Comparison of ENCODE assay signal across 33 mouse cellular contexts in the genomic region with DNA sequence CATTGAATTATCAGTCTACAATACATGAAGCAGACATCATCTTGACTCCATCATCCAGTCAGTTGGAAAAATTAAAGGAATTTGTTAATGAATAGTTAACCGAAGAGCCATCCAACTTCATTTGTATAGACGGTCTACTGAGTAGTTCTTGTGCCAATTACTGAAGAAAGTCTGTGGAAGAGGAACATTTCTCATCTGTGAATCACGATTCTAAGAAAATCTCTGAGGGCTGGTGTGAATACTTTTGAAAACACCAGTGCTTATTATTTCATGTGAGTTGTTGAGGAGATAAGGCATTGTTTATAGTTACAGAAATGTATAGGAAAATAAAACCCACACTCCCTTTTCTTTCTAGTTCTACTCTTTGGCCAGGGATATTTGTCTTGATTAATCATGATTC. TPM values are rescaled to one million over a fixed set of nuclear protein-coding genes. Genes with fewer than 3 reads are reported as not detected.
DNase-seq lines count a peak whose midpoint lies in the region; ATAC-seq and TF ChIP-seq lines count a peak whose summit lies in the region.
"Had no signal": no experiment of that assay in that cellular context is flagged by ENCODE, and none has a peak within 500 bp of the region (broad histone marks: within the 10 kb centered on the region; RNA-seq: fewer than 3 reads in every experiment).

No protein-coding gene starts in this region.

- peak overlapping the region; percentile 21 for H3K4me2 ChIP-seq in myocyte (ENCODE audit: low read depth)
- H3K4me2 ChIP-seq in forebrain, embryonic 13.5 days: no peak overlapping the region
- H3K4me2 ChIP-seq in forebrain, embryonic 15.5 days (replicated peaks): no peak overlapping the region
- H3K4me2 ChIP-seq: embryonic facial prominence, embryonic 13.5 days; heart, embryonic 12.5 days; heart, embryonic 15.5 days; hindbrain, embryonic 14.5 days had no signal

- ATAC-seq in frontal cortex, adult (ENCODE audit: low TSS enrichment): peak; percentile 86
- peak; percentile 82 for ATAC-seq in Patski
- ATAC-seq in forebrain, embryonic 13.5 days: no peak
- ATAC-seq in forebrain, embryonic 15.5 days (replicated peaks): no peak
- ATAC-seq: forebrain, embryonic 14.5 days; hindbrain, postnatal 0 days; inflammation-experienced regulatory T-cells, adult 6 months; intestine, embryonic 16.5 days had no signal

- H3ac ChIP-seq in myocyte (ENCODE audit: control insufficient read depth, insufficient read length): no peak overlapping the region

- no peaks in the 10 kb centered on the region for H3K4me1 ChIP-seq in forebrain, embryonic 13.5 days
- H3K4me1 ChIP-seq in forebrain, embryonic 15.5 days: no peaks in the 10 kb centered on the region
- H3K4me1 ChIP-seq: embryonic facial prominence, embryonic 10.5 days; embryonic facial prominence, embryonic 13.5 days; forebrain, embryonic 10.5 days; heart, embryonic 12.5 days; heart, embryonic 15.5 days had no signal

- no peak overlapping the region for H3K9ac ChIP-seq in forebrain, embryonic 13.5 days
- H3K9ac ChIP-seq in forebrain, embryonic 15.5 days (replicated peaks): no peak overlapping the region
- H3K9ac ChIP-seq: embryonic facial prominence, embryonic 13.5 days; heart, embryonic 12.5 days; heart, embryonic 15.5 days; hindbrain, embryonic 14.5 days had no signal

- TF ChIP-seq CTCF in Patski (IDR thresholded peaks at IDR 0.05): no peak

- H3K27me3 ChIP-seq in Patski (no peaks in the 10 kb centered on the region), myocyte (ENCODE audit: control insufficient read depth, insufficient read depth, insufficient read length) (no peaks in the 10 kb centered on the region)
- H3K27me3 ChIP-seq in forebrain, embryonic 13.5 days: no peaks in the 10 kb centered on the region
- no peaks in the 10 kb centered on the region for H3K27me3 ChIP-seq in forebrain, embryonic 15.5 days
- H3K27me3 ChIP-seq: CH12.LX; embryonic facial prominence, embryonic 13.5 days; heart, embryonic 12.5 days; heart, embryonic 15.5 days had no signal

- no peak overlapping the region for H3K4me3 ChIP-seq in myocyte
- H3K4me3 ChIP-seq in forebrain, embryonic 13.5 days: no peak overlapping the region
- no peak overlapping the region for H3K4me3 ChIP-seq in forebrain, embryonic 15.5 days
- H3K4me3 ChIP-seq: embryonic facial prominence, embryonic 10.5 days; embryonic facial prominence, embryonic 13.5 days; forebrain, embryonic 10.5 days; gastrocnemius, adult 2 months; heart, embryonic 12.5 days; heart, embryonic 15.5 days had no signal

- 80% methylated on average over 3 of the region's 3 CpGs for WGBS in forebrain, embryonic 13.5 days
- WGBS in forebrain, embryonic 15.5 days: 67% methylated on average over 3 of the region's 3 CpGs

- no peaks in the 10 kb centered on the region for H3K36me3 ChIP-seq in myocyte (ENCODE audit: control insufficient read depth, insufficient read depth)
- no peaks in the 10 kb centered on the region for H3K36me3 ChIP-seq in forebrain, embryonic 13.5 days (ENCODE audit: poor library complexity, severe bottlenecking)
- no peaks in the 10 kb centered on the region for H3K36me3 ChIP-seq in forebrain, embryonic 15.5 days
- H3K36me3 ChIP-seq: embryonic facial prominence, embryonic 10.5 days; embryonic facial prominence, embryonic 13.5 days; forebrain, embryonic 10.5 days; G1E; heart, embryonic 12.5 days; heart, embryonic 15.5 days had no signal

- CTCF ChIA-PET in Patski (lab: Charles Lee): no interaction called here

- no peak for DNase-seq in frontal cortex, postnatal 10 days (ENCODE audit: low spot score in 2 of 2)
- peak; percentile 63 for DNase-seq in 3T3-L1 (ENCODE audit: low read depth, low spot score)
- DNase-seq in Patski (ENCODE audit: low read depth, low spot score): peak; percentile 50
- DNase-seq in adrenal gland, adult 18-20 months (ENCODE audit: low spot score in 2 of 2): no peak
- DNase-seq: adrenal gland, adult 2 months; adrenal gland, postnatal 14 days; B cell, adult 2 months; cerebellum, adult 11-12 months; cerebellum, adult 8-10 months; cerebellum, postnatal 10 days; cerebellum, postnatal 36 days; embryo, embryonic 11 days; gastrocnemius, adult 2 months; gastrocnemius, postnatal 14 days; heart, adult 11 months; heart, postnatal 10 days; heart, postnatal 4 days had no signal

- no peak for TF ChIP-seq POLR2A in myocyte (IDR thresholded peaks at IDR 0.05; ENCODE audit: insufficient read length, low read depth)

- no peaks in the 10 kb centered on the region for H3K9me3 ChIP-seq in forebrain, embryonic 13.5 days (replicated peaks)
- H3K9me3 ChIP-seq in forebrain, embryonic 15.5 days: no peaks in the 10 kb centered on the region
- H3K9me3 ChIP-seq: embryonic facial prominence, embryonic 10.5 days; embryonic facial prominence, embryonic 13.5 days; forebrain, embryonic 10.5 days; G1E; heart, embryonic 12.5 days; heart, embryonic 15.5 days had no signal

- in situ Hi-C loops in Patski (cut with MboI; ENCODE audit: low pct_unique_long_range_greater_than_20kb): no loop called here

- POLR2A ChIA-PET in Patski (lab: Charles Lee): no interaction called here

- H3K27ac ChIP-seq in forebrain, embryonic 13.5 days: no peak overlapping the region
- no peak overlapping the region for H3K27ac ChIP-seq in forebrain, embryonic 15.5 days (replicated peaks)
- H3K27ac ChIP-seq: embryonic facial prominence, embryonic 10.5 days; embryonic facial prominence, embryonic 13.5 days; forebrain, embryonic 10.5 days; gastrocnemius, adult 2 months; heart, embryonic 15.5 days; hindbrain, embryonic 14.5 days; hindbrain, postnatal 0 days had no signal

- H3K79me2 ChIP-seq in myocyte (ENCODE audit: control insufficient read depth, insufficient read depth): no peaks in the 10 kb centered on the region

TF ChIP-seq in myocyte, 11 proteins besides CTCF, POLR2A, EP300 and RAD21:
- TF ChIP-seq MYOD1 (IDR thresholded peaks at IDR 0.05; ENCODE audit: control insufficient read depth in 1 of 3, insufficient read length in 2 of 3, low read depth in 2 of 3) (no peak), USF1 (IDR thresholded peaks at IDR 0.05; ENCODE audit: low read depth) (no peak), MAX (IDR thresholded peaks at IDR 0.05; ENCODE audit: low read depth) (no peak), SRF (IDR thresholded peaks at IDR 0.05; ENCODE audit: control insufficient read depth, insufficient read length, low read depth) (no peak), MYOG (IDR thresholded peaks at IDR 0.05; ENCODE audit: control insufficient read depth in 1 of 3, insufficient read depth in 1 of 3, insufficient read length in 2 of 3, low read depth in 2 of 3) (no peak), REST (IDR thresholded peaks at IDR 0.05; ENCODE audit: insufficient read depth, insufficient read length) (no peak), TCF12 (IDR thresholded peaks at IDR 0.05; ENCODE audit: insufficient read depth, poor library complexity, severe bottlenecking) (no peak), POLR2AphosphoS2 (IDR thresholded peaks at IDR 0.05; ENCODE audit: insufficient read length, low read depth) (no peak), TCF3 (IDR thresholded peaks at IDR 0.05; ENCODE audit: insufficient read length, low read depth) (no peak), CEBPB (IDR thresholded peaks at IDR 0.05; ENCODE audit: insufficient read depth, poor library complexity, severe bottlenecking) (no peak), E2F4 (IDR thresholded peaks at IDR 0.05; ENCODE audit: insufficient read depth) (no peak)

RNA-seq across cellular contexts. Expression of gene Wnt2, which starts 51.5 kb away (rescaled TPM):
- polyA plus RNA-seq in Patski (2021) (not detected), myocyte (2012; fragmentation: generic; extraction: Trizol) (not detected)
- not detected in 2 replicates for polyA plus RNA-seq in forebrain, embryonic 13.5 days (2015; fragmentation: Nextera tagmentation; extraction: Ambion mirVana)
- total RNA-seq in adrenal gland, adult 18-20 months (2021): under 1 TPM; 0.64 to 0.83 TPM
- polyA plus RNA-seq in forebrain, embryonic 15.5 days (2015; fragmentation: Nextera tagmentation; extraction: Ambion mirVana): 0.13 and 0.19 TPM in 2 replicates
- total RNA-seq: CH12.LX had no signal
- polyA plus RNA-seq: forebrain, embryonic 14.5 days; inflammation-experienced regulatory T-cells, adult 6 months had no signal

Comparison
In these comparisons a context has a peak if more than half of its experiments do, and no peak if none do; other contexts are left out.
1. ATAC-seq: peak in frontal cortex, adult (single experiment) and Patski (single experiment); none in forebrain, embryonic 13.5 days (single experiment) and forebrain, embryonic 15.5 days (single experiment).
2. DNase-seq: peak in 3T3-L1 (single experiment) and Patski (single experiment); none in frontal cortex, postnatal 10 days (0 of 2) and adrenal gland, adult 18-20 months (0 of 2).